Mouse (Mus musculus): ENCODE data around the gene Taf1c. TPM values are rescaled to one million over a fixed set of nuclear protein-coding genes. Genes with fewer than 3 reads are reported as not detected.

Taf1c gene
- polyA plus RNA-seq, 1 experiment from 2014 or later = 2.7 TPM

DNA sequence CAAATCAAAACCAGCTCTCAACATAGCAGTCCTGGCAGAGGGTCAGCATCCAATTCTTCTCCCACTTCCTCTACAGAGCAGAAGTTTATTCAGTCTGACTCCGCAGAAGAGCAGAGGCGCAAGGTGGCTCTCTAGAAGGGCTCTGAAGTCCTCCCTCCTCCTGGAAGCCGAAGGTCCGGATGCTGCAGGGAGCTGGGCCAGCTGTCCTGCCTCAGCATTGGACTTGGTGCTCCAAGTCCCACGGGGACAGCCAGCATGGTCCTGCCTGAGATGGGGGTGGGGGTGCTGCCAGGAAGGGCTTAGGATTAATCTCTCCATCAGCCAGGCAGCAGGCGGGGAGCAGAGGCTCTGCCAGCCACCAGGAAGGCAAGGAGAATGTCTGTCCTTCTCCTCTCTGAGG, 30.4 kb upstream of the Taf1c start, which contains the start of gene Kcng4:
Gene Kcng4, minus strand, starts transcription at position 303 of the 400 bp plus-strand sequence.
- Histone ChIP-seq H3K4me1 (ENCODE audit: insufficient read depth) (no peaks in the 10 kb centered on the region), H3K4me2 (ENCODE audit: low read depth, low read length) (no peak within 1 kb of the TSS), H3K27ac (ENCODE audit: low read depth) (no peak within 1 kb of the TSS), H3K36me3 (replicated peaks; ENCODE audit: insufficient read depth, low read length) (no peaks in the 10 kb centered on the region), H3K4me3 (ENCODE audit: low read depth, low read length) (no peak within 1 kb of the TSS), H3K9ac (replicated peaks) (no peak within 1 kb of the TSS), H3K27me3 (ENCODE audit: insufficient read depth, low read length) (peaks cover 21% of the 10 kb centered on the region; the same call in 1 of the 2 replicates), H3K9me3 (ENCODE audit: low read length) (no peaks in the 10 kb centered on the region)
- TF ChIP-seq CTCF (IDR thresholded peaks at IDR 0.05; ENCODE audit: low read depth) = no peak
- no peak for TF ChIP-seq EP300 (IDR thresholded peaks at IDR 0.05; ENCODE audit: low read depth)
- WGBS (ENCODE audit: insufficient replicate concordance) = 27% methylated on average over 6 of the region's 6 CpGs
- DNase-seq (no peak), ATAC-seq (no peak)

DNA sequence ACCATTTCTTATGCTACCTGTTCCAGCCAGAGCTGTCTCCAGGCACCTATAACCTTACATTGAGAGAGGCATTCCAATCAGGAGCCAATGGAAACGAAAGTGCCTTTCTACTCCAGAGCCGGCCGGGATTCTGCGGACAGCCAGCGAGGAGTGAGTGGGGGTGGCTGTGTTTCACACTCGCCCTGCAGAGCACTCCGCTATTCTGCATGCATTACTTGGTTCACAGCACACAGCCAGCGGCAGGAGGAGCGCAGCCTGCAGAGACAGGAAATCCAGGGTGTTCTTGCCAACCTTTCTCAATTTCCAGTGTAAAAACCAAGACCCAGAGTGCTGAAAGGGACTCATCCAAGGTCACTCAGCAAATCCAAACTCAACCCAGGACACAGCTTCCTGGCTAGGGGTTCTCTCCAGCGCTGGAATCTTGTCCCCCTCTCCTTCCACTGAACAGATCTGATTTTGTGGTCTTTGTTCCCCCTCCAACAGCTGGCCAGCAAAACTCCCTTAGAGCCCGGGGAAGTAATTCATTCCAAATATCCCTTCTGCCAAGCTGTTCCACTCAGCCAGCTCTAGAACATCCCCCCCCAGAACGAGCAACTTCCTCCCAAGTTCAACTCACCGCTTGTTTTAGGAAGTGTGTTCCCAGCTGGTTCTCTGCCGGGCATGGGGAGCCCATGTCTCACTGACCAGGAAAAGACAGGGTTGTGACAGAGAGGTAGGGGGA, 29.8 kb upstream of the Taf1c start:
- no peaks in the 10 kb centered on the region for H3K9me3 ChIP-seq (ENCODE audit: low read length)
- H3K9ac ChIP-seq (replicated peaks) = no peak overlapping the region
- WGBS (ENCODE audit: insufficient replicate concordance) = 23% methylated on average over 14 of the region's 14 CpGs
- DNase-seq (no peak), ATAC-seq (no peak)
- no peaks in the 10 kb centered on the region for H3K4me1 ChIP-seq (ENCODE audit: insufficient read depth)
- H3K4me2 ChIP-seq (ENCODE audit: low read depth, low read length) = no peak overlapping the region
- H3K27ac ChIP-seq (ENCODE audit: low read depth) = no peak overlapping the region
- H3K36me3 ChIP-seq (replicated peaks; ENCODE audit: insufficient read depth, low read length) = no peaks in the 10 kb centered on the region
- peaks cover 21% of the 10 kb centered on the region; the same call in 1 of the 2 replicates for H3K27me3 ChIP-seq (ENCODE audit: insufficient read depth, low read length)
- no peak overlapping the region for H3K4me3 ChIP-seq (ENCODE audit: low read depth, low read length)
- TF ChIP-seq CTCF (IDR thresholded peaks at IDR 0.05; ENCODE audit: low read depth) (no peak), EP300 (IDR thresholded peaks at IDR 0.05; ENCODE audit: low read depth) (no peak)

DNA sequence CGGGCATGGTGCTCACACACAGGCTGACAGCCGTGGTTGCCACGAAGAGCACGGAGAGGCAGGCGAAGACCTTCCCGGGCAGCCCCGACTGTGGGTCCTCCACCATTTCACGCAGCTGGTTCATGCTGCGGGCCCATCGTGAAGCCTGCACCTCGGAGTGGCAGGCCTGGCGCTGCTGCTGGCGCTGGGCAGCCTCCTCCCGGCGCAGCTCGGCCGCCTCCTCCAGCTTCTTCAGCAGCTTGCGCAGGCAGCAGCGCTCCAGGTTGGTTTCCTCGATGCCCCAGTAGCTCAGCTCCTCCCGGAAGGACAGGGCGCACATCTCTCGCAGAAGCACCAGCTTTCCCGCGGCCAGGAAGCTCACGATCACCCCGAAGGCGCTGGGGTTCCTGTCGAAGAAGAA, 27.9 kb upstream of the Taf1c start:
- Histone ChIP-seq H3K36me3 (replicated peaks; ENCODE audit: insufficient read depth, low read length) (no peaks in the 10 kb centered on the region), H3K4me2 (ENCODE audit: low read depth, low read length) (no peak overlapping the region), H3K9me3 (ENCODE audit: low read length) (no peaks in the 10 kb centered on the region), H3K27me3 (ENCODE audit: insufficient read depth, low read length) (peaks cover 21% of the 10 kb centered on the region; the same call in 1 of the 2 replicates), H3K4me1 (ENCODE audit: insufficient read depth) (no peaks in the 10 kb centered on the region), H3K27ac (ENCODE audit: low read depth) (no peak overlapping the region), H3K4me3 (ENCODE audit: low read depth, low read length) (no peak overlapping the region), H3K9ac (replicated peaks) (no peak overlapping the region)
- DNase-seq (no peak), ATAC-seq (no peak)
- TF ChIP-seq EP300 (IDR thresholded peaks at IDR 0.05; ENCODE audit: low read depth) = no peak
- TF ChIP-seq CTCF (IDR thresholded peaks at IDR 0.05; ENCODE audit: low read depth) = no peak
- 39% methylated on average over 29 of the region's 29 CpGs for WGBS (ENCODE audit: insufficient replicate concordance)

DNA sequence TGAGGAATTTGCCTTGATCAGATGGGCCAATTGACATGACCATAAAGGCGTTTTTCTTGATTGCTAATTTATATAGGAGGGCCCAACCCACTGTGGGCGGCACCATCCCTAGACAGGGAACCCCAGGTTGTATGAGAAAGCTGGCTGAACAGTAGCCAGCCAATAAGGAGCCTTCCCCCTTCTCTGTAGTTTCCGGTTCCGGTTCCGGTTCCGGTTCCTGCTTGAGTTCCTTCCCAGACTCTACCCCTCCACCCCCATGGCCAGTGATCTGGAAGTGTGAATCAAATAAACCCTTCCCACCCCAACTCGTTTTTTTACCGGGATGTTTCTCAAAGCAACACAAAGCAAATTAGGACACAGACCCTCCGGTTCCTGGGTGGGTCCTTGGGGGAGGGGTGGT, 27.2 kb upstream of the Taf1c start:
- DNase-seq (no peak), ATAC-seq (no peak)
- no peaks in the 10 kb centered on the region for H3K9me3 ChIP-seq (ENCODE audit: low read length)
- H3K4me1 ChIP-seq (ENCODE audit: insufficient read depth) = 0 out of 2 replicates have a peak, but pooled peaks cover 2% of the 10 kb centered on the region
- 80% methylated on average over 9 of the region's 9 CpGs for WGBS (ENCODE audit: insufficient replicate concordance)
- H3K4me3 ChIP-seq (ENCODE audit: low read depth, low read length) = no peak overlapping the region
- TF ChIP-seq EP300 (IDR thresholded peaks at IDR 0.05; ENCODE audit: low read depth) (no peak), CTCF (IDR thresholded peaks at IDR 0.05; ENCODE audit: low read depth) (no peak)
- no peak overlapping the region for H3K27ac ChIP-seq (ENCODE audit: low read depth)
- H3K36me3 ChIP-seq (replicated peaks; ENCODE audit: insufficient read depth, low read length) = no peaks in the 10 kb centered on the region
- H3K27me3 ChIP-seq (ENCODE audit: insufficient read depth, low read length) = peaks cover 21% of the 10 kb centered on the region; the same call in 1 of the 2 replicates
- H3K4me2 ChIP-seq (ENCODE audit: low read depth, low read length) = no peak overlapping the region
- H3K9ac ChIP-seq (replicated peaks) = no peak overlapping the region

DNA sequence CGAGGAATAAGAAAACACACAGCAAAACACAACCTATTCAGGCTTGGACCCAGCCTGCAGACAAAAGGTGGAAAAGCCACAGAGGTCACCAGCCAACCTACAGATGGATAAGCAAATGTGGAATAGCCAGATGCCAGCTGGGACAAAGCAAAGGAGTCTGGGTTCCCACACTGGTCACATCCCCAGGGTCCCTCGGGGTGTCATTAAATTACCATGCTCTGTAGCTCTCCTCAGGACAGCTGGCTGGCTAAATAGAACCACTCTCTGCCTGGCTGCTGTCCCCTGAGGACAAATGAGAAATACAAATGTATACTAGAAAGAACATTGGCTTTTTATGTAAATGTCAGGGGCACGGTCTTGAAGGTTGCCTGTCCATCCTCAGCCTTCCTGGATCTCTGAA, 25.8 kb upstream of the Taf1c start:
- no peaks in the 10 kb centered on the region for H3K9me3 ChIP-seq (ENCODE audit: low read length)
- TF ChIP-seq EP300 (IDR thresholded peaks at IDR 0.05; ENCODE audit: low read depth) (no peak), CTCF (IDR thresholded peaks at IDR 0.05; ENCODE audit: low read depth) (no peak)
- H3K27me3 ChIP-seq (ENCODE audit: insufficient read depth, low read length) = peaks cover 21% of the 10 kb centered on the region; the same call in 1 of the 2 replicates
- no peak overlapping the region for H3K4me2 ChIP-seq (ENCODE audit: low read depth, low read length)
- no peak overlapping the region for H3K27ac ChIP-seq (ENCODE audit: low read depth)
- no peak overlapping the region for H3K4me3 ChIP-seq (ENCODE audit: low read depth, low read length)
- H3K36me3 ChIP-seq (replicated peaks; ENCODE audit: insufficient read depth, low read length) = no peaks in the 10 kb centered on the region
- no peak overlapping the region for H3K9ac ChIP-seq (replicated peaks)
- no peak for ATAC-seq
- no peak for DNase-seq
- 44% methylated on average over 3 of the region's 3 CpGs for WGBS (ENCODE audit: insufficient replicate concordance)
- 0 out of 2 replicates have a peak, but pooled peaks cover 2% of the 10 kb centered on the region for H3K4me1 ChIP-seq (ENCODE audit: insufficient read depth)

DNA sequence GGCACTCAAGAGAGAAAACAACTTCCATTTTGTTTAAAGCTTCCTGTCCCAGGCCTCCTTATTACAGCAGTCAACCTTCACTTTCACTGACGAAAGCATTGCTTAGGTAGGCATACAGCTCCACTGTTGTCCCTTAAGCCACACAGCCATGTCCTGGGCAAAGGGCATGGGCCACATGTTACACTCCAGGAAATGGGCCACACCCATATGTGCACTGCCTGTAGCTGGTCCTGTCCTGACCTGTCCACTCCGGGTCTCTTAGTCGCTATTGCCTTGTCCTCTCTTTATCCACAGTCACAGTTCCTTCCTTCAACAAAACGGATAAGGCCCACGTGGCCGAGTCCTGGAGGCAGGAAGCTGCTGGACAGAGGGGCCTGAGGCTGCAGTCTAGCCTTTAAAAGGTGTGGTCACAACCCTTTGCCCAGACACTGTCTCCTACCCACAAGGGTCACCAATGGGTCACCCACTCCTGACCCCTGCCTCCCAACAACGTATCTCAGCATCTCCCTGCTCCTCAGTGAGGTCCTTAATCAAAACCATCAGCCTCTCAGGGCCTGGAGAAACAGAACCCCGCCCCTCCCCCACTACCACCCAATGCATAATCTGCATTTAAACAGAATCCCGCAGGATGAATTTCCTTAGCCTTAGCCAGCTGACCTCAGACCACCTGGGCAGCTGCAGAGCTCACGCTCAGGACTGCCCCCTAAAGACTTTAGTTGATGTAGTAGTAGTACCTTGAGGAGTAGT, 22.8 kb upstream of the Taf1c start:
- H3K9ac ChIP-seq (replicated peaks) = no peak overlapping the region
- no peak overlapping the region for H3K4me2 ChIP-seq (ENCODE audit: low read depth, low read length)
- H3K9me3 ChIP-seq (ENCODE audit: low read length) = no peaks in the 10 kb centered on the region
- DNase-seq (no peak), ATAC-seq (peak; percentile 41; the same call in 1 of the 2 replicates)
- H3K4me3 ChIP-seq (ENCODE audit: low read depth, low read length) = no peak overlapping the region
- 0 out of 2 replicates have a peak, but pooled peaks cover 2% of the 10 kb centered on the region for H3K4me1 ChIP-seq (ENCODE audit: insufficient read depth)
- peaks cover 8% of the 10 kb centered on the region; the same call in 1 of the 2 replicates for H3K27me3 ChIP-seq (ENCODE audit: insufficient read depth, low read length)
- 50% methylated on average over 10 of the region's 10 CpGs for WGBS (ENCODE audit: insufficient replicate concordance)
- H3K27ac ChIP-seq (ENCODE audit: low read depth) = no peak overlapping the region
- TF ChIP-seq CTCF (IDR thresholded peaks at IDR 0.05; ENCODE audit: low read depth) (no peak), EP300 (IDR thresholded peaks at IDR 0.05; ENCODE audit: low read depth) (no peak)
- H3K36me3 ChIP-seq (replicated peaks; ENCODE audit: insufficient read depth, low read length) = no peaks in the 10 kb centered on the region

Measured in liver, postnatal 0 days (tissue).